Mouse (Mus musculus): Measurements from ENCODE around the gene Tlr5. TPM values are rescaled to one million over a fixed set of nuclear protein-coding genes. Genes with fewer than 3 reads are reported as not detected.
A peak's percentile ranks its signal among the peaks of the same experiment; 100 is the strongest.

Gene Tlr5
- polyA plus RNA-seq (2016; fragmentation: Nextera tagmentation; extraction: Ambion mirVana): 0.15 and 0.37 TPM in 2 replicates

DNA sequence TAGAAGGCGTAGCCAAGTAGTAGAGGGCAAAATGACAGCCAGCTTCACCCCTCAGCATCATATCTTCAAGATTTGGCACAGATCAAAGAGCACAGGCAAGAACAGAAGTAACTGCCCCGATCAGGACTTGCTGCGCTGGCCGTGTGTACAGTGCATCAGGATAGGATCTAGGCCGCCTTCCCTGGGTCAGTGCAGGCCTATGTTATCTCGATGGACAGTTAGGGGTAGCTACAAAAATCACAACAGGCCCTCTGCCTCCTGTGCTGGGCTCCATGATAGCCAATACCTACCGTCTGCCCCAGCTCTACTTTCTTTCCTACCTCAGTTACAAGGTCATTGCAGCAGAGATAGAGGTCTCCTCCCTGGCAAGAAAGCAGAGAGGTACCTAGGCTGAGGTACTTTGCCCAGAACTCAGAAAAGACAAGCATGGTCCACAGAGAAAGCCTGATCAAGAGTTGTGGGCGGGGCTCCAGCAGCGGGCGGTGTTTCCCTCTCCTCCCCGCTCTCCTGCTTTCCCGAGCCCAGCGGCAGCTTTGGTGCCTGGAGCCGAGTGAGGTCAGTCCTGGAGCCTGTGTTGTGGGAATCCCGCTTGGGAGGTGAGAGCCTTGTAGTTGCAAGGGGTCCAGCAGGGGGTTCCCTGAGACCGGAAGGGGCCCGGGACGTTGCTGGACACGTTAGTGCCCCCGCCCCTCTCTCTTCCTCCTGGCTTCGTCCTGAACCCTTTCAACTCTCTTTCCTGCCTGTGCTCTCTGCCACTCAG lies at the start of gene Tlr5:
Gene Tlr5, plus strand, starts transcription at position 502 of the 760 bp plus-strand sequence.
- Histone ChIP-seq H3K9me3 (no peaks in the 10 kb centered on the region), H3K4me3 (peak within 1 kb of the TSS; percentile 63), H3K4me1 (peaks cover 57% of the 10 kb centered on the region), H3K36me3 (replicated peaks) (no peaks in the 10 kb centered on the region), H3K27me3 (replicated peaks; ENCODE audit: low read depth, poor library complexity, severe bottlenecking) (peaks cover 51% of the 10 kb centered on the region), H3K27ac (replicated peaks) (peak within 1 kb of the TSS; percentile 79)
- whole genome bisulfite sequencing: 21% methylated on average over 21 of the region's 21 CpGs
- peak; percentile 71 for DNase-seq (ENCODE audit: low spot score)

- 84% methylated on average over 3 of the region's 3 CpGs for WGBS
- H3K4me3 ChIP-seq: no peak overlapping the region
- DNase-seq (ENCODE audit: low spot score): no peak
- no peaks in the 10 kb centered on the region for H3K27me3 ChIP-seq (replicated peaks; ENCODE audit: low read depth, poor library complexity, severe bottlenecking)
- H3K9me3 ChIP-seq: no peaks in the 10 kb centered on the region
- H3K36me3 ChIP-seq (replicated peaks): no peaks in the 10 kb centered on the region
- no peak overlapping the region for H3K27ac ChIP-seq (replicated peaks)
- H3K4me1 ChIP-seq: peaks cover 17% of the 10 kb centered on the region
Observed at GRCm38 (mm10) chr1:182905669-182906068, 48.9 kb upstream of the Tlr5 start.

DNA sequence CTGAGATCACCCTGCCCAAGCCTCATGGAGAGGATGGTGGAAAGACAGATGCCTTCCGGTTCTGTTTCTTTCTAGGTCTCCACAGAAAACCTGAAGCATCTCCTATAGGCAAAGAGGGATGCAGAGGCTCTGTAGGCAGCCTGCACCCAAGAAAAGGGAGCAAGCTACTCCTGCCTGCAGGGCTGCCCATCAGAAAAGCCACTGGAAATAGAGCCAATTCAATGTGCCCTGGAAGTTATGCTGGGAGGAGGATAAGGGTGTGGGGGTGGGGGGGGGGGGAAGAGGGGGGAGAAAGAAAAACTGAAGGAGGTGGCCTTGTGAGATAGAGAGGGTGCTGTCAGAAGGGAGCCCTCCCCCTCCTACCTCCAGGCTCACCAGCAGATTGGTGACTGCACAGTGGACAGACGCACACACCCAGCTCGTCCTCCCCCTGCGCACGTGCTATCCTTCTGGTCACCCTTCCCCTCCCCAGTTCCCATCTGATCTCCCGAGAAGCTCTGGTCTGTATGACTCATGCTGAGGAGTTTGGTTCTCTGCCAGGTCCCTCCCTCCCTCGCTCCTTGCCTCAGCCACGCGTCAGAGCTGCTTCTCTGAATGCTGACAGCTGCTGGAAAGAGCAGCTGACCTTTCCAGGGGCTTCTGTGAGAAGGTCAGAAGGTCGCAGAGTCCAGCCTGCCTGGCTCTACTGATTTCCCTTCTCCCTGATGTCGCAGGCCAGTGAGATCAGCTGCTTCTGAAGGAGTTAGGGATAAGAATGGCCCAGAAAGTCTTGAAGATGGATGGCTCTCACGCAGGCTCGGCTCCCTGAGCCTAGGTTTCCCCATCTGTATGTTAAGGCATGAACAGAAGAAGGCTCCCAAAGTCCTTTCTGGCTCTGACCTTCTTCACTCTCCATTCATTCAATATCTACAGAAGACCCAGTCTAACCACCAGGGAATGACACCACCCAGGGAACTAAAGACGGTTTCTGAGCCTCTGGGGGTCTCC lies 46.2 kb upstream of the Tlr5 start:
- 19% methylated on average over 14 of the region's 14 CpGs for WGBS
- H3K36me3 ChIP-seq (replicated peaks): no peaks in the 10 kb centered on the region

DNA sequence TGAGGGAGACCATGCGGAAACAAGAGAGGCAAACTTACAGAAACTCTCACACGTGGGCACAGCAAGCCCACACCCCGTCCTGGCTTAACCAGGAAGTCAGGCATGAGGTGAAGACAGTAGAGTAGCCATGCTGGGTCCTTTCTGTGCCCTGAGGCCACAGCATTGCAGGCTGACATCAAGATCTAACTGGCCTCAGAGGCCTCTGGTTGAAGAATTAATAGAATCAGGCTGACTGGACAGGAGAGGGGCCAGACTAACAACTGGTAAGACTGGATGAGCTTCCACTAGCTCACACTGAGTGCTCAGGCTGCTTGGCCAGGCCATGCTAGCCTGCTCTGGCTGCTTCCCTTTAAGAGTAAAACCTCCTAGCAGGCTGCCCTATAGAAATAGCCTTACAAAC lies 45.5 kb upstream of the Tlr5 start:
- no peaks in the 10 kb centered on the region for H3K9me3 ChIP-seq
- H3K36me3 ChIP-seq (replicated peaks): no peaks in the 10 kb centered on the region
- H3K27me3 ChIP-seq (replicated peaks; ENCODE audit: low read depth, poor library complexity, severe bottlenecking): no peaks in the 10 kb centered on the region
- H3K4me1 ChIP-seq: peaks cover 17% of the 10 kb centered on the region
- WGBS: 46% methylated on average over 3 of the region's 3 CpGs
- H3K4me3 ChIP-seq: no peak overlapping the region
- H3K27ac ChIP-seq (replicated peaks): peak overlapping the region; percentile 67
- no peak for DNase-seq (ENCODE audit: low spot score)

More for the DNA sequence above, 46.2 kb upstream of the Tlr5 start:
- Histone ChIP-seq H3K4me3 (no peak overlapping the region), H3K27ac (replicated peaks) (peak overlapping the region; percentile 67), H3K4me1 (peaks cover 17% of the 10 kb centered on the region), H3K27me3 (replicated peaks; ENCODE audit: low read depth, poor library complexity, severe bottlenecking) (no peaks in the 10 kb centered on the region), H3K9me3 (no peaks in the 10 kb centered on the region)
- DNase-seq (ENCODE audit: low spot score): peak; percentile 80

- H3K9me3 ChIP-seq: no peaks in the 10 kb centered on the region
- H3K4me1 ChIP-seq: peaks cover 17% of the 10 kb centered on the region
- WGBS: 86% methylated on average over 5 of the region's 5 CpGs
- H3K4me3 ChIP-seq: no peak overlapping the region
- DNase-seq (ENCODE audit: low spot score): no peak
- no peak overlapping the region for H3K27ac ChIP-seq (replicated peaks)
- H3K27me3 ChIP-seq (replicated peaks; ENCODE audit: low read depth, poor library complexity, severe bottlenecking): no peaks in the 10 kb centered on the region
- no peaks in the 10 kb centered on the region for H3K36me3 ChIP-seq (replicated peaks)
Observed at GRCm38 (mm10) chr1:182909596-182909995, 45.0 kb upstream of the Tlr5 start.

DNA sequence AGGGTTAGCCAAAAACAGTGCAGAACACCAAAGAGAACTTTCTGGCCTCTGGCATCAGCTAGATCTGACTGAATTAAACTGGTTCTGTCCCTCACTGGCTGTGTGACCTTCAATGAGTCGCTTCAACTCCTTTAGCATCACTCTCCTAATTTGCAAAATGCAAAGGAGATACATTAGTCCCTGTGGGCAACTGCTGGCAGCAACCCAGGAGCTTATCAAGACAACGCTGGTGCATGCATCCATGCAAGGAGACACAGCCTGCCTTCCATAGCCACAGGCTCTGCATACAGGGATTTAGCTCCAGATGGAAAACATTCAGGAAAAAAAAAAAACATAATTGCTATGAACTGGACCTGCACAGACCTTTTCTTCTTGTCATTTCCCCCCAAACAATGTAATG lies 42.0 kb upstream of the Tlr5 start:
- Histone ChIP-seq H3K4me1 (peaks cover 17% of the 10 kb centered on the region), H3K36me3 (replicated peaks) (no peaks in the 10 kb centered on the region), H3K27ac (replicated peaks) (no peak overlapping the region), H3K4me3 (no peak overlapping the region), H3K9me3 (no peaks in the 10 kb centered on the region), H3K27me3 (replicated peaks; ENCODE audit: low read depth, poor library complexity, severe bottlenecking) (no peaks in the 10 kb centered on the region)
- 71% methylated on average over 2 of the region's 2 CpGs for WGBS
- no peak for DNase-seq (ENCODE audit: low spot score)

GRCm38 (mm10) chr1:182914121-182914908 lies 40.3 kb upstream of the Tlr5 start:
- Histone ChIP-seq H3K9me3 (no peaks in the 10 kb centered on the region), H3K36me3 (replicated peaks) (no peaks in the 10 kb centered on the region), H3K27me3 (replicated peaks; ENCODE audit: low read depth, poor library complexity, severe bottlenecking) (no peaks in the 10 kb centered on the region), H3K4me3 (no peak overlapping the region), H3K4me1 (peaks cover 10% of the 10 kb centered on the region), H3K27ac (replicated peaks) (no peak overlapping the region)
- WGBS: 88% methylated on average over 4 of the region's 4 CpGs
- no peak for DNase-seq (ENCODE audit: low spot score)

GRCm38 (mm10) chr1:182916166-182916565 lies 38.4 kb upstream of the Tlr5 start:
- H3K36me3 ChIP-seq (replicated peaks): no peaks in the 10 kb centered on the region
- H3K27me3 ChIP-seq (replicated peaks; ENCODE audit: low read depth, poor library complexity, severe bottlenecking): no peaks in the 10 kb centered on the region
- peaks cover 10% of the 10 kb centered on the region for H3K4me1 ChIP-seq
- H3K27ac ChIP-seq (replicated peaks): no peak overlapping the region
- H3K4me3 ChIP-seq: no peak overlapping the region
- 94% methylated on average over 5 of the region's 5 CpGs for WGBS
- H3K9me3 ChIP-seq: no peaks in the 10 kb centered on the region
- no peak for DNase-seq (ENCODE audit: low spot score)

- Histone ChIP-seq H3K27me3 (replicated peaks; ENCODE audit: low read depth, poor library complexity, severe bottlenecking) (no peaks in the 10 kb centered on the region), H3K36me3 (replicated peaks) (no peaks in the 10 kb centered on the region), H3K9me3 (no peaks in the 10 kb centered on the region), H3K4me1 (peaks cover 13% of the 10 kb centered on the region), H3K27ac (replicated peaks) (0 out of 2 replicates have a peak overlapping the region, but pooled peaks have one; percentile 40), H3K4me3 (no peak overlapping the region)
- DNase-seq (ENCODE audit: low spot score): no peak
- 40% methylated on average over 8 of the region's 8 CpGs for WGBS
Observed at GRCm38 (mm10) chr1:182918718-182919346, 35.8 kb upstream of the Tlr5 start.

DNA sequence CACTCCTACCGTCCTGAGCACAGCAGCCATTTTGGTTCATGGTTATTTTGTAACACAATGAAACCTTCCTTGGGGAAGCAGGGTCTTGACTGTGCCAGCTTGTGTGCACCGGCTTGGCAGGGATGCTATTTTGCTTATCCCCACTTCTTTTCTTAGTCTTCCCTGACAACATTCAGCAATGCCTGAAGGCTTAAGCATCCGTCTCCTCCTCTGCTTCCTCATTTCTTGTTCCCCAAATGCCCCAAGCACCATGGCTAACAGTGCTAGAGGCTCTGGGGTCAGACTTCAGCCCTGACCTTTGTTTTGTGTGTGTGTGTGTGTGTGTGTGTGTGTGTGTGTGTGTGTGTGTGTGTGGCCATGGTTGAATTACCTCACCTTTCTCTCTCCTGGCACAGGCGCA lies 31.8 kb upstream of the Tlr5 start:
- no peak for DNase-seq (ENCODE audit: low spot score)
- no peak overlapping the region for H3K27ac ChIP-seq (replicated peaks)
- no peaks in the 10 kb centered on the region for H3K9me3 ChIP-seq
- no peak overlapping the region for H3K4me3 ChIP-seq
- WGBS: 68% methylated on average over 4 of the region's 4 CpGs
- no peaks in the 10 kb centered on the region for H3K36me3 ChIP-seq (replicated peaks)
- H3K4me1 ChIP-seq: peaks cover 13% of the 10 kb centered on the region
- no peaks in the 10 kb centered on the region for H3K27me3 ChIP-seq (replicated peaks; ENCODE audit: low read depth, poor library complexity, severe bottlenecking)

DNA sequence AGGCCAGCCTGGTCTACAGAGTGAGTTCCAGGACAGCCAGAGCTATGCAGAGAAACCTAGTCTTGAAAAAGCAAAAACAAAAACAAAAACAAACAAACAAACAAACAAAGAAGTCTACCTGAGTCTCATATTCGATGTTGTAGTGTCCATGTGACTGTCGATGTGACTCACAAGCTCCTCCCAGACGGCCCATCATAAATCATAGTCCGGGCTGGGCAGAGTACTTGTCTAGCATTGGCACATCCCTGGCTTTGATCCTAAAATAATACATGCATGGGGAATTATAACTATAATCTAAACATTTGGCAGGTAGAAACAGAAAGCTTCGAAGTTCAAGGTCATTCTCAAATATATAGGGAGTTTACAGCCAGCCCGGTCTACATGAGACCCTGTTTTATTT lies 28.1 kb upstream of the Tlr5 start:
- H3K36me3 ChIP-seq (replicated peaks): no peaks in the 10 kb centered on the region
- no peak overlapping the region for H3K4me3 ChIP-seq
- no peaks in the 10 kb centered on the region for H3K9me3 ChIP-seq
- no peak overlapping the region for H3K27ac ChIP-seq (replicated peaks)
- DNase-seq (ENCODE audit: low spot score): no peak
- peaks cover 9% of the 10 kb centered on the region; the same call in 1 of the 2 replicates for H3K4me1 ChIP-seq
- no peaks in the 10 kb centered on the region for H3K27me3 ChIP-seq (replicated peaks; ENCODE audit: low read depth, poor library complexity, severe bottlenecking)
- 91% methylated on average over 6 of the region's 6 CpGs for WGBS
